Mouse (Mus musculus): ENCODE results near the gene Slc24a5.

DNA sequence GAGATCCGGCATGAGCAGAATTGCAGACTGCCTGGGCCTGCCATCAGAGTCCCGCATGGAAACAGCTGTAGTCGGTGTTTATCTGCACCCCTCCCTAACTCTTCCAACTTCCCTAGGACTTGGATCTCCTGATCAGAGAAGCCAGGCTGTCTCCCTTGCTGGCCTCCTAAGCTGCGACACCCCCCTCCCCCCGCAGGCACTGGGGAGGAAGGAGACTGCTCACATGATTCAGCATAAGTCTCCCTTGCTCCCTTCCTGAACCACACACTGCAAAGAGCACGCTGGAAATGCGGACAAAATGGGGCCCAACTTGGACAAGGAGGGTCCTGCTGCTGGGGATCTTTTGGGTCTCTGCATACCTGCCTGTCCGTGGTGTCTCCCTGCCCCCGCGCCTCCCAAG is at the start of gene Slc24a5:
- TF ChIP-seq CTCF (IDR thresholded peaks at IDR 0.05; ENCODE audit: low read depth) (no peak), EP300 (IDR thresholded peaks at IDR 0.05; ENCODE audit: low read depth) (no peak)
